Mouse (Mus musculus) kidney, adult 11 months (tissue): ENCODE measurements at regions not wholly inside any gene's neighbourhood (a gene's known extent, or its start where the extent isn't known, plus 50 kb on each side); places are given as distances from the start of the nearest gene placed in this dataset.

Source experiments
- DNase-seq: peaks from one replicate; pipeline ENCODE4 v3.0.0; 2022

DNA sequence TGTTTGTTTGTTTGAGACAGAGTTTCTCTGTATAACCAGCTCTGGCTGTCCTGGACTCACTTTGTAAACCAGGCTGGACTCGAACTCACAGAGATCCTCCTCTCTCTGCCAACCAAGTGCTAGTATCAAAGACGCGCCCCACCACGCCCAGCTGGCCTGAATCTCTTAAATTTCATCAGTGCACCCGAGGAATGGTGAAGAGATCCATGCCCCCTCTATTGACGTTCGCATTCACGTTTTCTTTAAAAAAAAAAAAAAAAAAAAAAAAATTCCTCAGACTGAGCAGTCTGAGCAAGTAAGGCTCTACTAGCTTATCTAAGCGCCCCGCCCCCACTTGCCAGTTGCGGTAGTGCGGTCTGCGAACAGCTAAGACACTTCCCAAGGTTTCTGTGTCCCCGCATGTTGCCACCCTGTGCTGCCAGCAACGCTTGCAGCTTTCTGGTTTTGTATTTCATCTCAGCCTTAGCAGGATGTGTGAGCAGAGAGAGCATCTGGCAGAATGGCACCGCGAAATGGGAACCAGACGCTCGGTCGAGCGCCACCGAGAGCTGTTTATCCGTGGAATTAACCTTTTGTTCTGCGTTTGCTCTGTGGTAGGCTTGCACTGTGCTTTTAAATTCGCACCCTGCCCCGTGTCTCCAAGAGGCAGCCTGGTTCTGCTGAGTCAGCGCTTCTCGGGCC lies 225.1 kb upstream of the Hes1 start:
- DNase-seq = peak; percentile 27

DNA sequence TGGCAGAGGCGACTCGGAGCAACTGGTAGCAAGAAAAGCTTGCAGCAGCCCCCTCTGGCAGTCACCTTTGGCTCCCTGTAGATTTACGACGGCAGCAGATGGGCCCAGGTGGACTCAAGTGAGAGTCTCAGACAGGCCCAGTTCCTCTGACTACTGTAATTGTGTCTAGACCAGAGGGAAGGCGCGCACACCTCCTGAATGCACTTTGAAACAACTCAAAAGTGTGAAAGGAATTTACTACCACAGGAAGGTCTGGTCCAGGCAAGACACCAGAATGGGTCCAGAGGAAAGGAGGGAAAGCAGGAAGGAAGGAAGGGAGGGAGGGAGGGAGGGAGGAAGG lies 224.6 kb upstream of the Hes1 start:
- no peak for DNase-seq

GRCm38 (mm10) chr16:29840412-29840811 lies 223.8 kb upstream of the Hes1 start:
- no peak for DNase-seq

GRCm38 (mm10) chr16:29841132-29841531 lies 223.1 kb upstream of the Hes1 start:
- DNase-seq = no peak

DNA sequence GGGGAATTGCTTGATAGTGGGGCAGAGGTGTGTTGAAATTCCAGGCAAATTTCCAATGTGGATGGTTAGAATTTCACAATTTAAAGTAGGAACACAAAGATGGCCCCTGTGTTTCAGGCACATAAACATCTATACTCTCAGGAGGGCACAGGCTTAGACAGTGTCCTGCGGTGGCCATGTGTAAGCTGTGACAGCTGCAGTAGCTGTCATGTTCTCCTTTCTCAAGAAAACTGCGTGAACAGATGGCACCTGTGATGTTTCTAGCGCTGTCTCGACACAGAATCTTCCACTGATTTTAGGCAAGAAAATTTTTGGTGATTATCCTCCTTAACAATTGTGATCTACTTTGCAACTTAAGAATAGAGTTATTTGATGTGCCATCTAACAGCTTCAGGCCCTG lies 222.1 kb upstream of the Hes1 start:
- no peak for DNase-seq

GRCm38 (mm10) chr16:29843490-29843889 lies 220.7 kb upstream of the Hes1 start:
- DNase-seq = no peak

GRCm38 (mm10) chr16:29844706-29845596 lies 219.2 kb upstream of the Hes1 start:
- DNase-seq = no peak

DNA sequence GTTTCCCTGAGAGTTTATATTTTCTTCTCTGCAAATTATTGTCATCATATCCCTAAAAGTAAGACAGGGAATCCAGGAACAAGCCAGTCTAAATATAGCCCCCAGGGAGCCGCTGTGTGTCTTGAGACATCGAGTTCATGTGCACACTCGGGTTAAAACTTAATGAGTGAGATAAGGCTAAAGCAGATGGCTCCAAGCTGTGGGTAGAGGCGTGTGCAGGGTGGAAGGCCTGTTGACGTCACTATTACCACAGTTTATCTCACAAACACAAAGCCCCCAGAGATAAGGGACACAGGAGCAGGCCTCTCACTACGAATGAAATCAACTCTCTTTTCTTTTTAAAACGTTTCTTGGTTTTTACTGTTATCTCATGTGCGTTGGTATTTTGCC lies 218.6 kb upstream of the Hes1 start:
- no peak for DNase-seq

DNA sequence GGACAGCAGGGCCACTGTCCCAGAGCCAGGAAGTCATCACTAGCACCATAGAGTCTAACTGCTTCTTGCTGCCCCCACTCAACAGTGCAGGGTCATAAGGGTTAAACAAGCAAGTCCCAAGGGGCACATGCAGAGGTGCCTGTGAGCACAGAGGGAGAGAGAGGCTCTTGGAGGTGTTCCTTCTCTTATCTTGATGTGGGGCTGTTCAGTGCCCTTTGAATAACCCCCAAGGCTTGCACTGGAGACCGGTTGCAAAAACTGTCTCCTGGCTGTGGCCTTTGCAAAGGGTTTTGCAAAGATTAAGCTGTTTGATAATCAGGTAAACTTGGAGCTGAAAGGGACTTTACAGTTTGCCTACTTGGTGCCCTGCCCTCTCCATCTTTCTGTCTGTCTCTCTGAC lies 217.1 kb upstream of the Hes1 start:
- no peak for DNase-seq

DNA sequence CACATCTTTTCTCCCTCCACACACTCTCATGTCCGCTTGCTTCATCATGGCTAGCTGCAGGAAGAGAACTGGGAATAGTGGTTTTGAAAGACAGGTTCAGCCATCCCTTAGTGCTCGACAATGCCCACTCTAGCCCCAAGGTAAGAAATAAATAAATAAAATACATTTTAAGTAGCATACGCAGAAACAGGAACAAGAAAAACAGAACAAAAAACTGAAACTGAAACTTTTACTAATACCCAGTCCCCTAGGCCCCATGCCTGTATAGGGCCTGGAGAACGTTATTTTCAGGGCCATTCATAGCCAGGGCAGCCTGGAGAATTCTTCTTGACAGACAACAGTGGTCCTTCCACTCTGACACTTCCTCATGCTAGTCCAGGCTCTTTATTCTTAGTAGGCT lies 216.4 kb upstream of the Hes1 start:
- DNase-seq = no peak

GRCm38 (mm10) chr16:29848527-29848926 lies 215.7 kb upstream of the Hes1 start:
- no peak for DNase-seq

DNA sequence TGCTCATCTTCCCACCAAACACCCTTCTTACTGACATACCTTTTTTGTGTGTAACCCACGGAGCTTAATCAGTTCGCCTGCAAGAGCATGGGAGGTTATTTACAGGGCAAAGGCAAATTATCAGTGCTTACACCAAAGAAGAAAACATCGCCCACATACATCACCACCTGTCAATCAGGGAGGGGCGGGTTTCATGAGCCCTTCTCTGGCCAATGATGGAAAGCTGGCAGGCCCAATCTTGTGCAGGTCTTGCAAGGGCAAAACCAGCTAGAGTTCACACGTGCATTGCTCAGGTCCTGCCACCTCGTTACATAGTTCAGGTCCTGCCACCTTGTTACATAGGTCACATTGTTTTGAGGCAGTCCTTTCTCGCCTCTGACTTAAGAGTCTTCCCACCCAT lies 214.7 kb upstream of the Hes1 start:
- no peak for DNase-seq

DNA sequence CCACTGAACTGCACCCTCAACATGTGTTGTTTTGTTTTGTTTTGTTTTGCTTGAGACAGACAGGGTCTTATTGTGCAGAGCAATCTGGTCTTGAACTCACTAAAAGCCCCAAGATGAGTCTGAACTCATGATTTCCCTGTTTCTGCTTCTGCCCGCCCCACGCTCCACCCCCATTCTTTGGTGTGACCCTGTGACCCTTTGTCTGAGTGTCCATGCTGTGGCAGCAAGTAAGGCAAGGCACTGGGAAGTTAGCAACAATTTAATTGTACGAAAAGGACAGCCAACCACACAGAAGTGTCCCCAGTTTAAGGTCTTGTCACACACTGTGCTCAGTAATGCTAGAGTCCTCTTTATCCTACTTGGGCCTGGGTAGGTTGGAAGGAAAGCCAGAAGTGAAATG lies 213.6 kb upstream of the Hes1 start:
- DNase-seq = no peak

DNA sequence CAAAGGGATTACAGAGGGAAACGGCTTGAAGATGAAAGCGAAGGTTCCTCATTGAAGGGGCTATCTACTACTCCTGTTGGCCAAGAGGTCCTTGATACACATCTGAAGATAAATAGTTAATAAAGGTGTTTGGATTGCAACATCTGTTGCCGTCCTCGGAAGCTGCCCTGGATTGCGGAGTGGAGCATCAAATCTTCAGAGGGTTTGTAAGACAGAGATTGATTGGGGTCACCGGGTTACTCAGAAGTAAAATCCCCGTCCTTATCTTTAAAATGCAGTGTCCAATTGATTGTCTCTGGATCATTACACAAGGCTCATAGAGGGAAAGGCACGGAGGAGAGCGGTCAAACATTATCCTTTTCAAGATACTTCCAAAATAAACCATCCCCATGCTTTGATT lies 212.4 kb upstream of the Hes1 start:
- no peak for DNase-seq

DNA sequence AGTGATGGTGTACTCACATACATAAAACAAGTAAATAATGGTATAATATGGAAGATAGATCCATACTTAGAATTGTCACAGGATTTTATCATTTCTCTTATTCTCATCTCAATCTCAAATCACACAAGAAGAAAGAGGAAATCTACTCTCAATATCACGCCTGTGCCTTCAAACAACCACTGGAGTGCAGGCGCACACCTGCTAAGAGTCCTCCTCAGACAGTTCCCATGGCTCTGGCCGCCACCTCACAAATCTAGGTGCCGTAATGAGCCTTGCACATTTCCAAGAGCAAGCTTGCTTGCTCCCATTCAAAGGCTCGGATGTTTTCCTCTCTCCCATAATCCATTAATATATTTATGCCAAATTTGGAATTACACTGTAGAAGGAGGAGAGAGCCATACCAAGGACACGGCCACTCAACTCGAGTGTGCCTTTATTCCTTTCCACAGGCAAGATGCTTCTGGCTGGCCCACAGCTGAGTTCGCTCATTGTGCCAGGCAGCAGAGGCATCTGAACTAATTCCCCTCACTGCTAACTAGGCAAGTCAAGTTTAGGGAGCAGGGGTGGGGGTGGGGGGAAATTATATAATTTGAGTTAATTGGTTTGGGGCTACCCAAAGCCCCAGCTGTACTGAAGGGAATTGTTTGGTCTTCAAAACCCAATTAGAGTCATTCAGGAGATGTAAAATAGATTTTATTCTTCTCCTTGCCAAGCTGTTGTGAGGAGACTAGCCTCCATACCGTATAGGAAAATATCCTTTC lies 209.2 kb upstream of the Hes1 start:
- no peak for DNase-seq

DNA sequence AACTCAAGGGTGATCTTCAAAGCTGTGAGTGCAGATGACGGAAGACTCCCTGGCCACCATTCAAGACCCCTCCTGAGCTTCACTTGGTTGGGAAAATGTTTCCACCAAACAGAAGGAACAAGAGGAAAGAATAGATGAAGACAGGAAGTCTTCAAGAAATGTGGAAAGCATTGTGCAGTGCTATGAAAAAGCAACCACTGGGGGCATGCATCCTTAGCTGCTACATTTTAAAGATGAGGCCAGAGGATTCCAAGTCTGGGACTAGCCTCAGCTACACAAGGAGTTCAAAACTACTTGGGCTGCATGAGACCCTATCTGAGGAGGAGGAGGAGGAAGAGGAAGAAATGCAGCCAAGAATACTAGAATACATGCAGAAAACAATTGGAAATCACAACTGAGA lies 207.6 kb upstream of the Hes1 start:
- no peak for DNase-seq

GRCm38 (mm10) chr16:29858645-29859044 lies 205.5 kb upstream of the Hes1 start:
- DNase-seq = no peak

DNA sequence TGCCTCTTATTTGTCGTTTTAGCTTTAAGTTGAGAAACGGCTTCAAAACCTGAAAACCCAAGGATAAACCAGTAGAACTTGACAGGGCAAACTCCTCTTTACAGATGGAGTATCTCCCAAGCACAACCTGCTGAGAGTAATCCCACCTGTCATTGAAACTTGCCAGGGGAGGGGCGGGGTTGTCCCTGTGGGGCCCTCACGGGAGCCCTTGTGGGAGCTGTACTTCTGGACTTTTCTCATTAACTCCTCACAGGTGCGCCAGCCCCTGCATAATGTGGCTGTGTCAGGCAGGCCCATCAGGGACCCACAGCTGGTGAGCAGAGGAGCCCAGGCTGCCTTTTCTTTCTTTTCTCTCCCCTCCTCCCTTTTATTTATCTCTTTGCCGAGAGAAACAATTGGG lies 203.9 kb upstream of the Hes1 start:
- DNase-seq = no peak

DNA sequence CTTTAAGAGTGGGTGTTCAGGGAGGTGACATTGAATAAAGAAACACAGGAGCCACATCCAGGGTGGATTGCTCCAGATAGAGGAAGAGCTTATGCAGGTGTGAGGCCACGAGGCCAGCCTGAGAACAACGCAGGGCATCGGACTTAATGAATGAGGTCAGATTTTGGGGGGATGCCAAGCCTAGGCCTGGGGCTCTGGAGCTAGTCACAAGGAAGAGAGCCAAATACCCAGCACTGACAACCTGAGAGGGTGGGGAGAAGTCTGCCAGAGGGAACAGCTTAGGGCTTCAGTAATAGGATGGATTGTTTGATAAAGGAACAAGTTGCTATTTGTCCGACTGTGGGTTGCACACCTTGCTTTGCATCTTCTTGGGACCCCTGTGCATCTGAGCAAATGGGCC lies 203.1 kb upstream of the Hes1 start:
- no peak for DNase-seq

DNA sequence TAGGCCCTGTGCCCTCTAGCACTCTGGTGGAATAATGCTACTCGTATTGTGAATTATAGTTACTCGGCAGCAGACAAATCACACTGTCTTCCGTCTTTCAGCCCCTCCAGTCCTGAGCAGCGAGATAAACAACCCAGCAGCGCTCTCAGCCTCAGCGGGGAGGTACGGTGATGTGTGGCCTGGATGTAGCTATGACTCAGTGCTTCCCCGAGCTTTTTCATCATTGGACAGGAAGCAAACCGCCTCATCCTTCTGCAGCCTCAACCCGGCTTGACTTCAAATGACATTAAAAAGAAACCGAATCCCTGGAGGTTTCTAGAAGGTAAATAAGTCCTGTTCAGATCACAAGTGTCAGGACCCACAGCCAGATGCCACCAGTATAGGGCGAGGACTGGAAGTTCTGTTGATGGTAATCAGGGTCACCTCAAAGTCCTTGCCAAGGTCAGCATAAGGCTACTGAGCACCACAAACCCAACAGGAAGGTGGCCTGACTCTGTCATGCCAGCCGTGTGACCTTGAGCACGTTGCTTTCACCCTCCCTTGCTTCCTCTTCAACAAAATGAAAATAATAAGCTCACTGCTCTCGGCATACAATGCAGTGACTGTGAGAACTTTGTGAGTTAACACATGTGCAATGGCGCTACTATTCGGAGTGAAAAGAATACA lies 199.0 kb upstream of the Hes1 start:
- peak; percentile 24 for DNase-seq

- no peak for DNase-seq
Observed at GRCm38 (mm10) chr16:29871395-29871794, 192.8 kb upstream of the Hes1 start.

GRCm38 (mm10) chr16:29876196-29876595 lies 188.0 kb upstream of the Hes1 start:
- no peak for DNase-seq

DNA sequence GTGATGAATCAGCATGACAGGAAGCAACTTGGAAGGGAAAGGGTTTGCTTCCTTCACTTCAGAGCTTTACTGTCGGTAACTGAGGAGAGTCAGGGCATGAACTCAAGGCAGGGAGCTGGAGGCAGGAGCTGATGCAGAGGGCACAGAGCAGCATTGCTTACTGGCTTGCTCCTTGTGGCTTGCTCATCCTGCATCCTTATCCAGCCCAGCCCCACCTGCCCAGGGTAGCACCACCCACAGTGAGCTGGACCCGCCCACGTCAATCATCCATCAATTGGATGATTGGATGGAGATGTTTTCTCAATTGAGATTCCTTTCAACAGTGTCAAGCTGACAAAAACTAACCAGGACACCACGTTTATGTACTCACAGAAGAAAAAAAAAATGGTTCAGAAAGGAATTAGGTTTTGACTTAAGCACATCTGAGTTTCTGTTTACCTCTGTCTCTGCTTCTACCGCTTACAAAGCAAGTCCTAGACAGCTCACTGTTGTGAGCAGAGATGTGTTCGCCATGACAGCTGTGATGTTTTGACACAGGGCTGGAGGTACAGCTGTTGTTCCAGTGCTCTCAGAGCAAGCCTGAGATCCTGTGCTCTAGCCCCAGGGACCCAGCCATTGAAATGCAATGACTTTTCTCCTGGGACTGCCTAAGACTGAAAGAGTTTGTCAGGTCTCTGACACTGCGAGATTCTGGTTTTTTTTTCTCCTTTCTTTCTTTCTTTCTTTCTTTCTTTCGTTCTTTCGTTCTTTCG lies 186.6 kb upstream of the Hes1 start:
- DNase-seq = no peak
